Mouse (Mus musculus): ENCODE data around the gene Dlg2. TPM values are rescaled to one million over a fixed set of nuclear protein-coding genes. Genes with fewer than 3 reads are reported as not detected.

Dlg2 gene
- polyA plus RNA-seq, 1 experiment, result 38.6 TPM

GRCm38 (mm10) chr7:90553399-90553798 lies 76.9 kb downstream of the Dlg2 start:
- DNase-seq (ENCODE audit: low read depth), result peak; percentile 8
- no peak for TF ChIP-seq CTCF (IDR thresholded peaks at IDR 0.05; ENCODE audit: borderline replicate concordance, extremely low read depth, insufficient read depth, insufficient read length)
- no peak for TF ChIP-seq POLR2A (IDR thresholded peaks at IDR 0.05; ENCODE audit: borderline replicate concordance, extremely low read depth, insufficient read depth, insufficient read length, poor library complexity, severe bottlenecking)

GRCm38 (mm10) chr7:90554421-90554820 lies 77.9 kb downstream of the Dlg2 start:
- TF ChIP-seq CTCF (IDR thresholded peaks at IDR 0.05; ENCODE audit: borderline replicate concordance, extremely low read depth, insufficient read depth, insufficient read length), result no peak
- no peak for TF ChIP-seq POLR2A (IDR thresholded peaks at IDR 0.05; ENCODE audit: borderline replicate concordance, extremely low read depth, insufficient read depth, insufficient read length, poor library complexity, severe bottlenecking)
- no peak for DNase-seq (ENCODE audit: low read depth)

- TF ChIP-seq POLR2A (IDR thresholded peaks at IDR 0.05; ENCODE audit: borderline replicate concordance, extremely low read depth, insufficient read depth, insufficient read length, poor library complexity, severe bottlenecking) (no peak), CTCF (IDR thresholded peaks at IDR 0.05; ENCODE audit: borderline replicate concordance, extremely low read depth, insufficient read depth, insufficient read length) (no peak)
Observed at GRCm38 (mm10) chr7:90569130-90569529, 92.7 kb downstream of the Dlg2 start.

GRCm38 (mm10) chr7:90587795-90588194 lies 111.3 kb downstream of the Dlg2 start:
- DNase-seq (ENCODE audit: low read depth), result no peak
- no peak for TF ChIP-seq CTCF (IDR thresholded peaks at IDR 0.05; ENCODE audit: borderline replicate concordance, extremely low read depth, insufficient read depth, insufficient read length)
- no peak for TF ChIP-seq POLR2A (IDR thresholded peaks at IDR 0.05; ENCODE audit: borderline replicate concordance, extremely low read depth, insufficient read depth, insufficient read length, poor library complexity, severe bottlenecking)

More at GRCm38 (mm10) chr7:90569130-90569529, 92.7 kb downstream of the Dlg2 start:
- DNase-seq (ENCODE audit: low read depth), result no peak

GRCm38 (mm10) chr7:90588318-90588717 lies 111.8 kb downstream of the Dlg2 start:
- DNase-seq (ENCODE audit: low read depth), result no peak
- TF ChIP-seq CTCF (IDR thresholded peaks at IDR 0.05; ENCODE audit: borderline replicate concordance, extremely low read depth, insufficient read depth, insufficient read length) (no peak), POLR2A (IDR thresholded peaks at IDR 0.05; ENCODE audit: borderline replicate concordance, extremely low read depth, insufficient read depth, insufficient read length, poor library complexity, severe bottlenecking) (no peak)

- TF ChIP-seq POLR2A (IDR thresholded peaks at IDR 0.05; ENCODE audit: borderline replicate concordance, extremely low read depth, insufficient read depth, insufficient read length, poor library complexity, severe bottlenecking), result no peak
- no peak for TF ChIP-seq CTCF (IDR thresholded peaks at IDR 0.05; ENCODE audit: borderline replicate concordance, extremely low read depth, insufficient read depth, insufficient read length)
- DNase-seq (ENCODE audit: low read depth), result no peak
Observed at GRCm38 (mm10) chr7:90609764-90610163, 133.3 kb downstream of the Dlg2 start.

GRCm38 (mm10) chr7:90630546-90630945 lies 154.1 kb downstream of the Dlg2 start:
- no peak for DNase-seq (ENCODE audit: low read depth)
- TF ChIP-seq CTCF (IDR thresholded peaks at IDR 0.05; ENCODE audit: borderline replicate concordance, extremely low read depth, insufficient read depth, insufficient read length), result no peak
- no peak for TF ChIP-seq POLR2A (IDR thresholded peaks at IDR 0.05; ENCODE audit: borderline replicate concordance, extremely low read depth, insufficient read depth, insufficient read length, poor library complexity, severe bottlenecking)

- DNase-seq (ENCODE audit: low read depth), result no peak
- TF ChIP-seq POLR2A (IDR thresholded peaks at IDR 0.05; ENCODE audit: borderline replicate concordance, extremely low read depth, insufficient read depth, insufficient read length, poor library complexity, severe bottlenecking), result no peak
- no peak for TF ChIP-seq CTCF (IDR thresholded peaks at IDR 0.05; ENCODE audit: borderline replicate concordance, extremely low read depth, insufficient read depth, insufficient read length)
Observed at GRCm38 (mm10) chr7:90649512-90649911, 173.0 kb downstream of the Dlg2 start.

GRCm38 (mm10) chr7:90651128-90651527 lies 174.7 kb downstream of the Dlg2 start:
- DNase-seq (ENCODE audit: low read depth), result peak; percentile 55
- no peak for TF ChIP-seq CTCF (IDR thresholded peaks at IDR 0.05; ENCODE audit: borderline replicate concordance, extremely low read depth, insufficient read depth, insufficient read length)
- no peak for TF ChIP-seq POLR2A (IDR thresholded peaks at IDR 0.05; ENCODE audit: borderline replicate concordance, extremely low read depth, insufficient read depth, insufficient read length, poor library complexity, severe bottlenecking)

- no peak for TF ChIP-seq CTCF (IDR thresholded peaks at IDR 0.05; ENCODE audit: borderline replicate concordance, extremely low read depth, insufficient read depth, insufficient read length)
- TF ChIP-seq POLR2A (IDR thresholded peaks at IDR 0.05; ENCODE audit: borderline replicate concordance, extremely low read depth, insufficient read depth, insufficient read length, poor library complexity, severe bottlenecking), result no peak
- DNase-seq (ENCODE audit: low read depth), result peak; percentile 21
Observed at GRCm38 (mm10) chr7:90651611-90652010, 175.1 kb downstream of the Dlg2 start.

GRCm38 (mm10) chr7:90658593-90658992 lies 182.1 kb downstream of the Dlg2 start:
- TF ChIP-seq CTCF (IDR thresholded peaks at IDR 0.05; ENCODE audit: borderline replicate concordance, extremely low read depth, insufficient read depth, insufficient read length) (no peak), POLR2A (IDR thresholded peaks at IDR 0.05; ENCODE audit: borderline replicate concordance, extremely low read depth, insufficient read depth, insufficient read length, poor library complexity, severe bottlenecking) (no peak)
- peak; percentile 14 for DNase-seq (ENCODE audit: low read depth)

- TF ChIP-seq CTCF (IDR thresholded peaks at IDR 0.05; ENCODE audit: borderline replicate concordance, extremely low read depth, insufficient read depth, insufficient read length) (no peak), POLR2A (IDR thresholded peaks at IDR 0.05; ENCODE audit: borderline replicate concordance, extremely low read depth, insufficient read depth, insufficient read length, poor library complexity, severe bottlenecking) (no peak)
- peak; percentile 58 for DNase-seq (ENCODE audit: low read depth)
Observed at GRCm38 (mm10) chr7:90694050-90694449, 217.6 kb downstream of the Dlg2 start.

Data from brain, embryonic 14.5 days (tissue).